22 mouse cellular contexts compared by ENCODE assay signal in the genomic region with DNA sequence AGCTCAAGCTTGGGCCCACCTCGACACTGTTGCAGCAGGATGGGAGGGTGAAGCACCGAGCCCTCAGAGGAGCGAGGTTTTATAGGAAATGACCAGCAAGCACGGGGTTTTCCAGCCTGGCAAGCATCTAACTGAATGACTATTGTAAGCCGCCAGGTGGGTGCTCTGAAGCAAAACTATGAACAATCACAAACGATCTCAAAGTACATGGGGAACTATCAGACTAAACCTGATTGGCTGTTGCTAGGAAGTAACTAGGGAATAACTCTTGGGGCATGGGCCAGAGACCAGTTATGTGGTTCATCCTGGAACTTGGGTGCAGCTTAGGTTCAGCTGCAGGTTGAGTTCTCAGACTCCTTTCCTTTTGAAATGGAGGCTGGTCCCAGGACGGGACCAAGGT. TPM values are rescaled to one million over a fixed set of nuclear protein-coding genes. Genes with fewer than 3 reads are reported as not detected.
DNase-seq lines count a peak whose midpoint lies in the region; ATAC-seq lines count a peak whose summit lies in the region.
"Had no signal": no experiment of that assay in that cellular context is flagged by ENCODE, and none has a peak within 500 bp of the region (broad histone marks: within the 10 kb centered on the region; RNA-seq: fewer than 3 reads in every experiment).

No protein-coding gene starts in this region.

- no peak overlapping the region for H3K9ac ChIP-seq in kidney, embryonic 15.5 days
- H3K9ac ChIP-seq: forebrain, postnatal 0 days; hindbrain, embryonic 14.5 days; midbrain, embryonic 12.5 days had no signal

- no peaks in the 10 kb centered on the region for H3K4me1 ChIP-seq in kidney, embryonic 15.5 days
- H3K4me1 ChIP-seq: forebrain, embryonic 10.5 days; midbrain, embryonic 12.5 days had no signal

- no peaks in the 10 kb centered on the region for H3K9me3 ChIP-seq in kidney, embryonic 15.5 days (replicated peaks)
- H3K9me3 ChIP-seq: forebrain, embryonic 10.5 days; midbrain, embryonic 12.5 days had no signal

- no peaks in the 10 kb centered on the region for H3K27me3 ChIP-seq in kidney, embryonic 15.5 days
- H3K27me3 ChIP-seq: midbrain, embryonic 12.5 days had no signal

- H3K4me2 ChIP-seq in kidney, embryonic 15.5 days: no peak overlapping the region
- H3K4me2 ChIP-seq: hindbrain, embryonic 14.5 days; liver, embryonic 11.5 days; midbrain, embryonic 12.5 days had no signal

- no peaks in the 10 kb centered on the region for H3K36me3 ChIP-seq in kidney, embryonic 15.5 days
- H3K36me3 ChIP-seq: forebrain, embryonic 10.5 days; midbrain, embryonic 12.5 days had no signal

- WGBS in kidney, embryonic 15.5 days: 60% methylated on average over 7 of the region's 7 CpGs
- 29% methylated on average over 7 of the region's 7 CpGs for WGBS in large intestine, adult 2 months

- no peak overlapping the region for H3K27ac ChIP-seq in kidney, embryonic 15.5 days
- H3K27ac ChIP-seq: forebrain, embryonic 10.5 days; hindbrain, embryonic 14.5 days; midbrain, embryonic 12.5 days; stomach, postnatal 0 days had no signal

- DNase-seq in kidney, postnatal 14 days: no peak
- peak; percentile 76 to 81 for DNase-seq in B cell, adult 2 months
- DNase-seq in large intestine, adult 2 months (ENCODE audit: low read depth, low spot score): peak; percentile 22
- peak; percentile 17 to 53 for DNase-seq in spleen, postnatal 4 days (ENCODE audit: low spot score in 2 of 2)
- no peak for DNase-seq in thymus, adult 18-20 months
- DNase-seq in frontal cortex, postnatal 14 days (ENCODE audit: low spot score in 2 of 2): no peak
- DNase-seq: adrenal gland, postnatal 14 days; cerebellum, postnatal 10 days; forebrain, postnatal 0 days; gastrocnemius, postnatal 36 days; heart, postnatal 4 days; kidney, adult 8-10 months; lung, adult 18-20 months; lung, postnatal 10 days; right cerebral cortex, postnatal 14 days had no signal

- 0 out of 2 replicates have a peak, but pooled peaks have one; percentile 36 for ATAC-seq in kidney, embryonic 15.5 days (replicated peaks; ENCODE audit: low FRiP score)
- ATAC-seq: forebrain, postnatal 0 days; inflammation-experienced regulatory T-cells, adult 6 months had no signal

- H3K4me3 ChIP-seq in kidney, embryonic 15.5 days (replicated peaks): no peak overlapping the region
- H3K4me3 ChIP-seq: forebrain, embryonic 10.5 days; midbrain, embryonic 12.5 days had no signal

RNA-seq across cellular contexts. Expression of gene Pnpla8, which starts 19.9 kb away (rescaled TPM):
- 65.1 and 71.8 TPM in 2 replicates for polyA plus RNA-seq in kidney, embryonic 15.5 days (2015; fragmentation: Nextera tagmentation; extraction: Ambion mirVana)
- 8.0 and 10.3 TPM in 2 replicates for polyA plus RNA-seq in large intestine, adult 2 months (2012; rRNA removed)

RNA-seq across cellular contexts. Expression of gene Dnajb9, which starts 31.0 kb away (rescaled TPM):
- 21.9 and 24.0 TPM in 2 replicates for polyA plus RNA-seq in kidney, embryonic 15.5 days (2015; fragmentation: Nextera tagmentation; extraction: Ambion mirVana)
- 4.6 and 4.7 TPM in 2 replicates for polyA plus RNA-seq in large intestine, adult 2 months (2012; rRNA removed)

Comparison
In these comparisons a context has a peak if more than half of its experiments do, and no peak if none do; other contexts are left out.
1. DNase-seq: peak in B cell, adult 2 months (2 of 2), large intestine, adult 2 months (single experiment) and spleen, postnatal 4 days (2 of 2); none in kidney, postnatal 14 days (single experiment), thymus, adult 18-20 months (0 of 2) and frontal cortex, postnatal 14 days (0 of 2).